Mouse (Mus musculus) embryonic facial prominence, embryonic 12.5 days (tissue): ENCODE data around the gene Gm49373. TPM values are rescaled to one million over a fixed set of nuclear protein-coding genes. Genes with fewer than 3 reads are reported as not detected.

ENCODE experiments used
- ATAC-seq: fragments of 200-750 bp; cut with Nextera tagmentation; 2 replicates; pipeline ENCODE4 v1.8.0; 2017; ENCODE audit not compliant: insufficient number of reproducible peaks, insufficient read depth, low FRiP score, low TSS enrichment
- H3K27ac ChIP-seq: fragments of 300-500 bp; sonication (generic); 2 replicates; pipeline ENCODE4 v1.5.1; 2016; ENCODE audit warnings: mild to moderate bottlenecking
- H3K27me3 ChIP-seq: fragments of 300-500 bp; sonication (generic); 2 replicates; pipeline ENCODE4 v1.6.1; 2016; ENCODE audit warnings: mild to moderate bottlenecking, moderate library complexity
- H3K36me3 ChIP-seq: fragments of 300-500 bp; sonication (generic); 2 replicates; pipeline ENCODE4 v1.6.1; 2016; ENCODE audit warnings: mild to moderate bottlenecking
- H3K4me1 ChIP-seq: fragments of 300-500 bp; sonication (generic); 2 replicates; pipeline ENCODE4 v1.6.1; 2016
- H3K4me2 ChIP-seq: fragments of 300-500 bp; sonication (generic); replicated peaks from 2 replicates; pipeline ENCODE4 v1.6.1; 2016; ENCODE audit warnings: mild to moderate bottlenecking, moderate library complexity
- H3K4me3 ChIP-seq: fragments of 300-500 bp; sonication (generic); 2 replicates; pipeline ENCODE4 v1.5.1; 2016; ENCODE audit warnings: mild to moderate bottlenecking
- H3K9ac ChIP-seq: fragments of 300-500 bp; sonication (generic); 2 replicates; pipeline ENCODE4 v1.6.1; 2016; ENCODE audit warnings: mild to moderate bottlenecking, moderate library complexity
- H3K9me3 ChIP-seq: fragments of 300-500 bp; sonication (generic); 2 replicates; pipeline ENCODE4 v1.6.1; 2016; ENCODE audit warnings: mild to moderate bottlenecking, moderate library complexity
- WGBS: fragments of 180-500 bp; shearing (Covaris S2); methylation state at CpG from one replicate; pipeline ENCODE4 v1.1.7; 2016; 5-methylcytosine and 5-hydroxymethylcytosine counted together
- polyA plus RNA-seq: library from polyadenylated mRNA; unstranded; fragments of >200 nt; fragmentation: Nextera tagmentation; extraction: Ambion mirVana; gene quantifications from 2 replicates; pipeline ENCODE4 v1.2.1, GENCODE M21; 2016

Gene Gm49373
- polyA plus RNA-seq: 1.3 and 1.5 TPM in 2 replicates

DNA sequence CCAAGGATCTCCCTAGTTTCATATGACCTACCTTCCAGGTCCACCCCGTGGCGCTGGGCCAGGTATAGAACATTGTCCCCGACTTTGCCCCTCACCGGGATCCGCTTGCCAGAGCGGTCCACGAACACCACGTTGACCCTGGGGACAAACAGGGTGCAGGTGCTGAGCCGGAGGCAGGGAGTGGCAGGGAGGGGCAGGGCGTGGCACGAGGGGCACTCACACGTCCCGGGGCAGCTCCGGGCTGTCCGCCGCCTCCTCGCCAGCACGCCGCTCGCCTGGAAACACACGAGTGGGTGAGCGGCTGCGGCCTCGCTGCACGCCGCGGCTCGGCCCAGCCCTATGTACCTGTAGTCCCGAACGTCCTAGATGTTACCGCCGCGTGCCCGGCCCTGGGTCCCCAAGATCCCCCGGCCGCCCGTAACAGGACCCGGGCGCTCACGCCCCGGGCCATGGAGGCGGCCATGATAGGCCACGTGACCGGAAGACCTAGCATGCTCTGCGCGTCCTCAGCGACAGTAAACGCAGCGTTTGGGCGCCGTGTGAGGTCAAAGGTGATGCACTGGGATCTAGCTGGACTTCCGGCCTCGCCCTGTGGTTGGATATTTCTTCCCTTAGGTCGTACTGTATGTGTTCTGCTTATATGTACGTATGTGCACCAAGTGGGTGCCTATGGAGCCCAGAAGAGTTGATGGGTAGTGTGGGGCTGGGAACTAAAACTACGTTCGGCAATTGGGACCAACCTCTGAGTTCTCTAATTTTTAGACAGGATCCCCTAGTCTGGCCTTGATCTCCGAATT, at the start of gene Gm49373, which contains the start of gene Fdx1l:
Gm49373 (minus strand) TSS at position 53 of the 797 bp plus-strand sequence.
Fdx1l (minus strand) TSS at position 571 of the 797 bp plus-strand sequence.
- H3K27ac ChIP-seq: peak within 1 kb of the TSS; percentile 18
- H3K36me3 ChIP-seq: peaks cover 52% of the 10 kb centered on the region
- WGBS: 3% methylated on average over 58 of the region's 58 CpGs
- ATAC-seq: peak; percentile 81
- H3K9me3 ChIP-seq: no peaks in the 10 kb centered on the region
- H3K27me3 ChIP-seq: no peaks in the 10 kb centered on the region
- H3K4me2 ChIP-seq: peak within 1 kb of the TSS; percentile 78
- H3K4me3 ChIP-seq: peak within 1 kb of the TSS; percentile 89
- H3K4me1 ChIP-seq: peaks cover 6% of the 10 kb centered on the region
- H3K9ac ChIP-seq: peak within 1 kb of the TSS; percentile 77

DNA sequence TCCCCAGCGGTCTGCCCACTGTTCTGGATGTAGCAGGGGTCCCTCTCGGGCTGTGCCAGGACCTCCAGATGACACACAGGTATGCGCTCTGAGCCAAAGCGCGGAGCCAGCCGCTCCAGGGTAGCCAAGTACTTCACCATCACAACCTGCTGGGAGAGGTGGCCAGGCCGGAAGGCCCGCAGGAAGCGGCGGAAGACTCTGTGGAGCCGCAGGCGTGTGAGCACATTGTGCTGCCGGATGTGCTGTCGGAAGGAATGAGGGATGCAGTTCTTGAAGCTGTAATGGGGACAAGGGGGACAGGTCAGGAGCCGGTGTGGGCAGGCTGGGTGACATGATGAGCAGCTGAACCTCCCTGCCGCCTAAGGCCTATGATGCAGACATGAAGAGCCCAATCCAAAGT, 48.6 kb upstream of the Gm49373 start:
- ATAC-seq: no peak
- no peaks in the 10 kb centered on the region for H3K9me3 ChIP-seq
- peaks cover 25% of the 10 kb centered on the region for H3K36me3 ChIP-seq
- no peak overlapping the region for H3K4me2 ChIP-seq
- H3K9ac ChIP-seq: no peak overlapping the region
- no peak overlapping the region for H3K4me3 ChIP-seq
- no peaks in the 10 kb centered on the region for H3K27me3 ChIP-seq
- H3K4me1 ChIP-seq: no peaks in the 10 kb centered on the region
- no peak overlapping the region for H3K27ac ChIP-seq
- 88% methylated on average over 16 of the region's 16 CpGs for WGBS

DNA sequence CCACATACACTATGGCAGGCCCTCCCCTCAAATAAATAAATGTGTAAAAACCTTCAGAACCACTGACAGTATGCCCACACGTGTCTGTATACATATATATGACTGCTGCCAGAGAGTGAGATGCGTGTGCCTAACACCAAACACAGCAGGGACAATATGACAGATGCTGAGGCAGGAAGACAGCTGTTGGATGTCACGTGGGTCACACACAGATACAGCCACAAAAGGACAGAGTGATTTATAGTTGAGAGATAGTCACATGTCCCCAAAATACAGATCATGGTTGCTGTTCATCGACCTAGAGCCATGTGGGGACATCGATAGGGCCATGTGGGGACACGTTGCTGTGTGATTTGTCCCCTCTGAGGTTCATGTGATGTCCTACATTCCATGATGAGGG, 44.2 kb upstream of the Gm49373 start:
- no peak overlapping the region for H3K9ac ChIP-seq

DNA sequence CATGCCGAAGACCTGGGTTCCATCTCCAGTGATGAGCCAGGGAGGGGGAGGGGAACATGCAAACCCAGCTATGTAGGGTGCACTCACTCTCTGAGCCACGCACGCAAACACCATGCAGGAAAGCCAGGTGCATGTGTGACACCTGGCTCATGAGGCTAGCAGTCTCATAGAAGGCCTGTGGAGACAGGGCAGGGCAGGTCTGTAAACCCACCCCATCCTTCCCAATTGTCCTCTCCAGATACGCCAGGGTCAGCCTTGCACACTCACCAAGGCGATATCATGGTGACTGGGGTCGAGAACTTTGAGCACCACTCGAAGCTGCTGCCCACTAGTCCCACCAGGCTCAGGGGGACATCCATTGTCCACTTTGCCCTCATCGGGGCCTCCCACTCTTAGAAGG, 42.2 kb upstream of the Gm49373 start:
- Histone ChIP-seq H3K9me3 (no peaks in the 10 kb centered on the region), H3K4me3 (no peak overlapping the region), H3K4me2 (no peak overlapping the region), H3K27me3 (no peaks in the 10 kb centered on the region), H3K4me1 (no peaks in the 10 kb centered on the region), H3K9ac (no peak overlapping the region), H3K27ac (no peak overlapping the region), H3K36me3 (peaks cover 8% of the 10 kb centered on the region; the same call in 1 of the 2 replicates)
- 90% methylated on average over 8 of the region's 8 CpGs for WGBS
- no peak for ATAC-seq

More for the DNA sequence above, 44.2 kb upstream of the Gm49373 start:
- 81% methylated on average over 6 of the region's 6 CpGs for WGBS
- no peaks in the 10 kb centered on the region for H3K4me1 ChIP-seq
- no peak for ATAC-seq
- no peak overlapping the region for H3K4me2 ChIP-seq
- no peaks in the 10 kb centered on the region for H3K27me3 ChIP-seq
- H3K4me3 ChIP-seq: no peak overlapping the region
- H3K27ac ChIP-seq: no peak overlapping the region
- peaks cover 21% of the 10 kb centered on the region; the same call in 1 of the 2 replicates for H3K36me3 ChIP-seq
- H3K9me3 ChIP-seq: no peaks in the 10 kb centered on the region

DNA sequence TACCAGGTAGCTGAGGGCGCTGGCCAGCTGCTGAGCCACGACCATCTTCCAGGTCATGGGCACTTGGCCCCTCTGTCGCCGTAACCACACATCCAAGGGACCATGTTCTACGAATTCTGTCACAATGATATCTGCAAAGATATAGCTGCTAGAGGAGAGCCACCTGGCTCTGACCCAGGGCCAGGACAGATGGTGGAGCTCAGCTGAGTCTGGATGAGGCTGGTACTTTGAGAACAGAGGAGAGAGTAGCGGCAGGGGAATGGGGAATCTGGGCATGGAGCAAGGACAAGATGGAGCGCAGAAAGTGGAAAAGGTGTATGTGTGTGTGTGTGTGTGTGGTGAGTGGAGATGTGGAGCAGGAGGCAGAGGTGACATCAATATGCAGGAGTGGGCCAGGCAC, 41.3 kb upstream of the Gm49373 start:
- ATAC-seq: no peak
- Histone ChIP-seq H3K9ac (no peak overlapping the region), H3K4me1 (no peaks in the 10 kb centered on the region), H3K4me3 (no peak overlapping the region), H3K36me3 (0 out of 2 replicates have a peak, but pooled peaks cover 4% of the 10 kb centered on the region), H3K9me3 (no peaks in the 10 kb centered on the region), H3K27ac (no peak overlapping the region), H3K27me3 (no peaks in the 10 kb centered on the region), H3K4me2 (no peak overlapping the region)
- 87% methylated on average over 7 of the region's 7 CpGs for WGBS

DNA sequence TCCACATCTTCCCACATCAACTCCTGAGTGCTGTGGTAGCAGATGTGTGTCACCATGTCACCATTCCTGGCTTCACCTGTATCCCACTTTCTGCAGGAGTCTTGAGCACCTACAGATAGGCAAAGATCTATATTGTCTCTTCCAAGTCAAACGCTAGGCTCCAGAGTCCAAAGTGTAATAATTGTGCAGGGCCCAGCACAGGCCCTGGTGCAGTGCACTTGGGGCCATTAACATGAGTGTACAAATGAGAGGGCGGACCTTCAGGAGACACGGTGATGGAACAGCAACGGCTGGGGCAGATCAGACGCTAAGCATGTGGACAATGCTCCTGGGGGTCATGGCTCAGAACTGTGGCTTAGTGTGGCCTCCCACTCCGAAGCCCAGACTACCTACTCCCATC, 40.9 kb upstream of the Gm49373 start:
- no peak overlapping the region for H3K27ac ChIP-seq
- H3K4me3 ChIP-seq: no peak overlapping the region
- H3K36me3 ChIP-seq: peaks cover 6% of the 10 kb centered on the region; the same call in 1 of the 2 replicates
- no peaks in the 10 kb centered on the region for H3K27me3 ChIP-seq
- ATAC-seq: no peak
- no peaks in the 10 kb centered on the region for H3K9me3 ChIP-seq
- H3K4me2 ChIP-seq: no peak overlapping the region
- H3K9ac ChIP-seq: no peak overlapping the region
- 89% methylated on average over 6 of the region's 6 CpGs for WGBS
- H3K4me1 ChIP-seq: no peaks in the 10 kb centered on the region

DNA sequence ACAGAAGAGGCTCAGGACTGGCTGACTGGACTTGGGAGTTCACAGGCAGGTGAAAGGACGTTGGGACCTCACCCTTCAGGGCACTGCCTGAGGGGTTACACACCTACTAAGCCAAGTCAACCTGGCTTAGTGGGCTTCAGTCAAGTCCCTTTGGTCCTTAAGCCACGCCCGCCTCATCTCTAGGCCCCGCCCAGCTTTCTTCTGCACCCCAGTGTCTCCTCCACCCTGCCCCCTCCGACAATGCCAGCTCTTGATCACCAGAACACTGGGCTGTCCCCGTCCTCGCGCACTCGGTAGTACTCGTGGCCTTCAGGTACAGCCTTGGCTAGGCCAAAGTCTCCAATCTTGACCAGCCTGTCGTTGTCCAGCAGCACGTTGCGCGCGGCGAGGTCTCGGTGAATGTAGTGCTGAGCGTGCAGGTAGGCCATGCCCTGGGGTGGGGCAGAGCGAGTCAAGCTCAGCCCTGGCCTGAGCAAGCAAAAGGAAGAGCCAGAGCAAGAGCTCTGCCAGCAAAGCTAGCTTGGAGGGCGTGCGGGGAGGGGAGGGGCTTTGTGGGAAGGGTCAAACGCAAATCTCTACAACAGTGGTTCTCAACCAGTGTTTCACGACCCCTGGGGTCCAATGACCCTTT, 34.8 kb upstream of the Gm49373 start:
- ATAC-seq: no peak
- H3K9me3 ChIP-seq: no peaks in the 10 kb centered on the region
- no peak overlapping the region for H3K4me2 ChIP-seq
- H3K4me3 ChIP-seq: no peak overlapping the region
- 45% methylated on average over 23 of the region's 23 CpGs for WGBS
- no peaks in the 10 kb centered on the region for H3K27me3 ChIP-seq
- no peak overlapping the region for H3K27ac ChIP-seq
- no peak overlapping the region for H3K9ac ChIP-seq
- no peaks in the 10 kb centered on the region for H3K4me1 ChIP-seq
- H3K36me3 ChIP-seq: peaks cover 5% of the 10 kb centered on the region; the same call in 1 of the 2 replicates

DNA sequence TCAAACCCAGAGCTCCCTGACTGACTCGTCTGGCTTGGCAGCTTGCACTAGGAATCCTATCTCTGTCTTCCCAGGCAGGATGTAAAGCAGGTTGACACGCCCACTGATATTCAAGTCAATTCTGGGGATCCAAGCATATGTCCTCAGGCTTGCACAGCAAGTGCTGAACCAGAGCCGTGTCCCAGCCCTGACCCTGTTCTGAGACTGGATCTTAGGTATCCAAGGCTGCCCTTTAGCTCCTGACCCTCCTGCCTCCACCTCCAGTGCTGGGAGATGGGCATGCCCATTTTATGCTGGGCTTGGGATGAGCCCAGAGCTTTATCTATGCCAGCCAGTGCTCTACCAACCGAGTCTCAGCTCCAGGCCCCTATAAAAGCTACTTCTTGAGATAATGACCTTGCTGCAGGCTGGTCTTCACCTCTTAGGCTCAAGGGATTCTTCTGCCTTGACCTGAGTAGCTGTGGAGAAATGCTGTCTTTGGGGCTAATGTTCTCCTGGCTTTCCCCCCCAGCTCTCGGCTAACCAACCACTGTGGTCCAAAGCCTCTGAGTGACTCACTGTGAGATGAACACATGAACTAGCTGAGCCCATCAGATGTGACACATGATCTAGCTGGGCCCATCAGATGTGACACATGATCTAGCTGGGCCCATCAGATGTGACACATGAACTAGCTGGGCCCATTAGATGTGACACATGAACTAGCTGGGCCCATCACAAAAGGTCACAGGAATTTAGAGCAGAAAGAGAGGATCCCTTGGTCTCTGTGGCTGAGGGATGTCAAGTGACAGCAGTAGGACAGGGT, 33.1 kb upstream of the Gm49373 start:
- H3K4me1 ChIP-seq: no peaks in the 10 kb centered on the region
- no peak overlapping the region for H3K27ac ChIP-seq
- H3K9me3 ChIP-seq: no peaks in the 10 kb centered on the region
- no peak overlapping the region for H3K9ac ChIP-seq
- WGBS: 78% methylated on average over 5 of the region's 5 CpGs
- H3K4me3 ChIP-seq: no peak overlapping the region
- H3K27me3 ChIP-seq: no peaks in the 10 kb centered on the region
- no peak overlapping the region for H3K4me2 ChIP-seq
- ATAC-seq: no peak
- H3K36me3 ChIP-seq: peaks cover 5% of the 10 kb centered on the region; the same call in 1 of the 2 replicates

DNA sequence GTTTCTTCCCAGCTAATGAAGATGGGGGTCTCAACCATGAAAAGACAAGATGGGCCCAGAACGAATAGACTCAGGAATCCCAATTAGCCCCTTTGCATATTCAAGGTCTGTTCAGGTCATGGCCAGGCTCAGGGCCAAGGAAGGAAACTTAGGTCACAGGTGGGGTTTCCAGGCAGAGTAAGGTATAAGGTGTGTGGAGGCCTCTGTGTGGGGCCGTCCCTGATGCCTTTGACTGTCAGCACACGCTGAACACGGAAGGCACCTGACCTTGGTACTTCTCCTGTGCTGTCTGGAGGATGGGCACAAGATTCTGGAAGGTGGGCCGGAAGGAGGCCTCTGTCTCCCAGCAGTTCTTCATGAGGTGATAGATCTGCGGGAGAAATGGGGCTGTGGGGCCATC, 31.9 kb upstream of the Gm49373 start:
- Histone ChIP-seq H3K4me3 (no peak overlapping the region), H3K4me1 (peaks cover 7% of the 10 kb centered on the region; the same call in 1 of the 2 replicates), H3K9ac (no peak overlapping the region), H3K36me3 (peaks cover 5% of the 10 kb centered on the region; the same call in 1 of the 2 replicates), H3K4me2 (no peak overlapping the region), H3K27me3 (no peaks in the 10 kb centered on the region), H3K9me3 (no peaks in the 10 kb centered on the region), H3K27ac (no peak overlapping the region)
- WGBS: 85% methylated on average over 6 of the region's 6 CpGs
- ATAC-seq: no peak

DNA sequence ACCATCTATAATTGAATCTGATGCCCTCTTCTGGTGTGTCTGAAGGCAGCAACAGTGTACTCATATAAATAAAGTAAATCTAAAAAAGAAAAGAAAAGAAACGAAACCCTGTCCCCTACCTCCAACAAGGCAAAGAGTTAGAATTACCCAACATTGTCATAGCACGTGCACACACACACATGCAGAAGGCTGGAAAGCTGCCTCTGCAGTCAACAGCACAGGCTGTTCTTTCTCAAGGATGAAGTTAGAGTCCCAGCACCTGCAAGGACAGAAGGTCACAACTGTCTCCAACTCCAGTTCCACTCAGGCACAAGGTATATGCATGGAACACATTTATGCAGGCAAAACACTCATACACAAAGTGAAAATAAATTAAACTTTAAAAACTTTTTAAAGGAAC, 29.2 kb upstream of the Gm49373 start:
- Histone ChIP-seq H3K4me2 (no peak overlapping the region), H3K4me1 (peaks cover 7% of the 10 kb centered on the region; the same call in 1 of the 2 replicates), H3K27ac (no peak overlapping the region), H3K27me3 (no peaks in the 10 kb centered on the region), H3K4me3 (no peak overlapping the region), H3K36me3 (no peaks in the 10 kb centered on the region), H3K9me3 (no peaks in the 10 kb centered on the region), H3K9ac (no peak overlapping the region)
- WGBS: 92% methylated on average over 2 of the region's 2 CpGs
- no peak for ATAC-seq

DNA sequence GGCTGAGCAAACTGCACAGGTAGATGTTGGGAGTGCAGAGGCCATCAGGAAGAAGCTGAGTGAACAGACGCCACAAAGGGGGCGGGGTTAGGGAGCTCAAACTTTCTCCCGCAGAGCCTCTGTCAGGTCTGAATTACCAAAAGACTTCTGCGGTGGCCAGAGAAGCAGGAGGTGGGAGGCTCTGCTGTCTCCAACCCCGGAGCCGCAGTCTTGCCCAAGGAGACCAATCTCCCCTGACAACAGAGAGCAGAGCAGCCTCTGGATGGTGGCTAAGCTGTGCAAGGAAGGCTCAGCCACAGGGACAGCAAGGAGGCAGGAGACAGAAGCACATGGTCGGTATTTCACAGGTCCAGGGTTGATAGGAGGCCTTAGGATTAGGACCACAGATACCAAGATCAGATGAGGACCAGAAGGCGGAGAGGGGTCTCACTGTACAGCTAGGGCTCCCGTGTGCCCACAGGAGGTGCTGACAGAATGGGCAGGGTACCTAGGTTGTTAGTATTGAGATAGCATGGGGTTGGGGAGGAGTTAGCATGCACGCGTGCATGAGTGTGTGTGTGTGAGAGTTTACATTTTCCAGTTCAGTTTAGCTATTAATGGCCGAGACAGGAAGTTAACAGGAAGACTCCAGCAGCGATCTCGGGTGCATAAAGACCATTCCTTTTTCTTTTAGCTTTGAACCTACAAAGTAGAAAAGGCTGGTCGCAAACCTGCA, 27.7 kb upstream of the Gm49373 start:
- Histone ChIP-seq H3K27ac (no peak overlapping the region), H3K9ac (no peak overlapping the region), H3K9me3 (no peaks in the 10 kb centered on the region), H3K4me2 (peak overlapping the region; percentile 26), H3K27me3 (no peaks in the 10 kb centered on the region), H3K36me3 (no peaks in the 10 kb centered on the region), H3K4me3 (no peak overlapping the region), H3K4me1 (peaks cover 7% of the 10 kb centered on the region; the same call in 1 of the 2 replicates)
- no peak for ATAC-seq
- 45% methylated on average over 15 of the region's 15 CpGs for WGBS
